Mouse (Mus musculus) limb, embryonic 15.5 days (tissue): ENCODE measurements around the gene Asl. TPM values are rescaled to one million over a fixed set of nuclear protein-coding genes. Genes with fewer than 3 reads are reported as not detected.
A peak's percentile ranks its signal among the peaks of the same experiment; 100 is the strongest.

ENCODE experiments used
- ATAC-seq: fragments of 200-750 bp; cut with Nextera tagmentation; 2 replicates; pipeline ENCODE4 v1.8.0; 2017; ENCODE audit warnings: low read depth, moderate TSS enrichment; ENCODE audit not compliant: insufficient number of reproducible peaks, low FRiP score, low TSS enrichment
- H3K27ac ChIP-seq: fragments of 300-500 bp; sonication (generic); 2 replicates; pipeline ENCODE4 v1.5.1; 2015; ENCODE audit warnings: moderate library complexity, mild to moderate bottlenecking, inconsistent platforms
- H3K27me3 ChIP-seq: fragments of 300-500 bp; sonication (generic); 2 replicates; pipeline ENCODE4 v1.6.1; 2015; ENCODE audit warnings: inconsistent platforms
- H3K36me3 ChIP-seq: fragments of 300-500 bp; sonication (generic); 2 replicates; pipeline ENCODE4 v1.6.1; 2015; ENCODE audit warnings: inconsistent platforms
- H3K4me1 ChIP-seq: fragments of 300-500 bp; sonication (generic); 2 replicates; pipeline ENCODE4 v1.6.1; 2015; ENCODE audit warnings: inconsistent platforms
- H3K4me2 ChIP-seq: fragments of 300-500 bp; sonication (generic); 2 replicates; pipeline ENCODE4 v1.6.1; 2015; ENCODE audit warnings: mild to moderate bottlenecking, inconsistent platforms
- H3K4me3 ChIP-seq: fragments of 300-500 bp; sonication (generic); 2 replicates; pipeline ENCODE4 v1.5.1; 2015; ENCODE audit warnings: mild to moderate bottlenecking, inconsistent platforms
- H3K9ac ChIP-seq: fragments of 300-500 bp; sonication (generic); 2 replicates; pipeline ENCODE4 v1.6.1; 2015; ENCODE audit warnings: inconsistent platforms
- H3K9me3 ChIP-seq: fragments of 300-500 bp; sonication (generic); 2 replicates; pipeline ENCODE4 v1.6.1; 2016; ENCODE audit warnings: inconsistent platforms
- WGBS: fragments of 180-500 bp; shearing (Covaris S2); methylation state at CpG from one replicate; pipeline ENCODE4 v1.1.7; 2015; 5-methylcytosine and 5-hydroxymethylcytosine counted together
- polyA plus RNA-seq: library from polyadenylated mRNA; unstranded; fragments of >200 nt; fragmentation: Nextera tagmentation; extraction: Ambion mirVana; gene quantifications from 2 replicates; pipeline ENCODE4 v1.2.1, GENCODE M21; 2015

The Asl gene
- polyA plus RNA-seq, 1 experiment from 2014 or later = 29.0 TPM

DNA sequence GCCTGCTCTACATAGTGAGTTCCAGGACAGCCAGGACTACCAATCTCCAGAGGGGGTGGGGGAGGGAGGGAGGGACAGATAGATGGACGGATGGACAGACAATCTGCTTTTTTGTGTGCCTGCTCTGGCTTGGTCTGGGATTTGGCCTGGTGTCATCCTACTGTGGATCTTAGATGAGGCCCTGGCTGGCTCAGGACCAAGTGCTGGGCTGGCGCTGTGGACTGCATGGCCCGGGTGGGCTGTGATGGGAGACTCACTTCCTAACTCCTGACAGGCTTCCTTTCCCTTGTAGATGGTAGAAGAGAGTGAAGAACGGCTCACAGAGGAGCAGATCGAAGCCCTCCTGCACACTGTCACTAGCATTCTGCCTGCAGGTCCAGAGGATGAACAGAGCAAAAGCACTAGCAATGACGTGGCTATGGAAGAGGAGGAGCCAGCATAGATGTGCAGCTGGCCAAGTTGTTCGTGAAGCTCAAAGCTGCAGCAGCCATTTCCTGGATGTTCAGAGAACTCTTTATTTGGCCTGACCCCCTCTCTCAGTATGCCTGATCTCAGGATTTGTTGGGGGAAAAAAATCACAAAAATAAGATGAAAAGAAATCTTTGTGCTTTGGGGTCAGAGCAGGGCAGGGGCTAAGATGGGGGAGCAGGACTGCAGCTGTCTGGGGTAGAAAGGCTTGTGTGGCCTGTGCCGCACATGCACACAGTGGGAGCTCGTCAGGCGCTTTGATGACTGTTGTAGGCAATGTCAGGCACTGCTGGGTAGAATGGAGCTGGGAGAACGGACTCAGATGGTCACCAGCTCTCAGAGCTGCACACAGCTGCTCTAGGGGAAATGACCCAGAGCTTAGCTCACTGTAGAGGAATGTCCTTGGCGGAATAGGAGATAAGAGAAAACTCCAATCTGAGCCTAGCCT is 30.6 kb upstream of the Asl start:
- peak overlapping the region; percentile 43; the same call in 1 of the 2 replicates for H3K27ac ChIP-seq
- H3K4me1 ChIP-seq = peaks cover 2% of the 10 kb centered on the region; the same call in 1 of the 2 replicates
- peak; percentile 21; the same call in 1 of the 2 replicates for ATAC-seq
- H3K9me3 ChIP-seq = no peaks in the 10 kb centered on the region
- WGBS = 75% methylated on average over 12 of the region's 12 CpGs
- H3K4me2 ChIP-seq = no peak overlapping the region
- H3K27me3 ChIP-seq = no peaks in the 10 kb centered on the region
- H3K9ac ChIP-seq = no peak overlapping the region
- peaks cover 32% of the 10 kb centered on the region for H3K36me3 ChIP-seq
- H3K4me3 ChIP-seq = no peak overlapping the region

- no peaks in the 10 kb centered on the region for H3K27me3 ChIP-seq
- no peak overlapping the region for H3K4me2 ChIP-seq
- no peak overlapping the region for H3K27ac ChIP-seq
- H3K36me3 ChIP-seq = peaks cover 42% of the 10 kb centered on the region
- 90% methylated on average over 2 of the region's 2 CpGs for WGBS
- H3K9me3 ChIP-seq = no peaks in the 10 kb centered on the region
- no peak for ATAC-seq
- peaks cover 2% of the 10 kb centered on the region; the same call in 1 of the 2 replicates for H3K4me1 ChIP-seq
- H3K9ac ChIP-seq = no peak overlapping the region
- H3K4me3 ChIP-seq = no peak overlapping the region
These were observed 27.3 kb upstream of the Asl start for GRCm38 (mm10) chr5:130056303-130056702.

- no peak overlapping the region for H3K27ac ChIP-seq
- 91% methylated on average over 4 of the region's 4 CpGs for WGBS
- H3K9me3 ChIP-seq = no peaks in the 10 kb centered on the region
- H3K4me2 ChIP-seq = no peak overlapping the region
- no peak for ATAC-seq
- no peaks in the 10 kb centered on the region for H3K27me3 ChIP-seq
- no peak overlapping the region for H3K4me3 ChIP-seq
- no peak overlapping the region for H3K9ac ChIP-seq
- peaks cover 45% of the 10 kb centered on the region for H3K36me3 ChIP-seq
- H3K4me1 ChIP-seq = peaks cover 2% of the 10 kb centered on the region; the same call in 1 of the 2 replicates
These were observed 26.6 kb upstream of the Asl start for GRCm38 (mm10) chr5:130055688-130056087.

GRCm38 (mm10) chr5:130052955-130053354 is 23.9 kb upstream of the Asl start:
- no peaks in the 10 kb centered on the region for H3K27me3 ChIP-seq
- no peak overlapping the region for H3K9ac ChIP-seq
- WGBS = 88% methylated on average over 6 of the region's 6 CpGs
- H3K4me2 ChIP-seq = no peak overlapping the region
- peaks cover 36% of the 10 kb centered on the region for H3K36me3 ChIP-seq
- no peak overlapping the region for H3K27ac ChIP-seq
- no peak overlapping the region for H3K4me3 ChIP-seq
- no peak for ATAC-seq
- H3K9me3 ChIP-seq = no peaks in the 10 kb centered on the region
- no peaks in the 10 kb centered on the region for H3K4me1 ChIP-seq

- Histone ChIP-seq H3K9ac (no peak overlapping the region), H3K4me1 (no peaks in the 10 kb centered on the region), H3K27me3 (no peaks in the 10 kb centered on the region), H3K4me3 (no peak overlapping the region), H3K4me2 (no peak overlapping the region), H3K36me3 (peaks cover 34% of the 10 kb centered on the region), H3K27ac (no peak overlapping the region), H3K9me3 (no peaks in the 10 kb centered on the region)
- 76% methylated on average over 5 of the region's 5 CpGs for WGBS
- ATAC-seq = no peak
These were observed 23.5 kb upstream of the Asl start for GRCm38 (mm10) chr5:130052510-130052909.

- WGBS = 84% methylated on average over 15 of the region's 15 CpGs
- Histone ChIP-seq H3K4me2 (no peak overlapping the region), H3K27ac (no peak overlapping the region), H3K4me1 (no peaks in the 10 kb centered on the region), H3K27me3 (no peaks in the 10 kb centered on the region), H3K36me3 (peaks cover 46% of the 10 kb centered on the region), H3K9me3 (no peaks in the 10 kb centered on the region), H3K9ac (no peak overlapping the region), H3K4me3 (no peak overlapping the region)
- no peak for ATAC-seq
These were observed 22.2 kb upstream of the Asl start for GRCm38 (mm10) chr5:130051073-130051860.

- Histone ChIP-seq H3K4me2 (no peak overlapping the region), H3K4me1 (no peaks in the 10 kb centered on the region), H3K27me3 (no peaks in the 10 kb centered on the region), H3K9me3 (no peaks in the 10 kb centered on the region), H3K4me3 (no peak overlapping the region), H3K27ac (no peak overlapping the region), H3K9ac (no peak overlapping the region), H3K36me3 (peaks cover 50% of the 10 kb centered on the region)
- 67% methylated on average over 6 of the region's 6 CpGs for WGBS
- ATAC-seq = no peak
These were observed 21.4 kb upstream of the Asl start for GRCm38 (mm10) chr5:130050416-130050815.

GRCm38 (mm10) chr5:130048786-130049520 is 19.9 kb upstream of the Asl start:
- Histone ChIP-seq H3K27me3 (no peaks in the 10 kb centered on the region), H3K27ac (no peak overlapping the region), H3K9ac (no peak overlapping the region), H3K4me3 (no peak overlapping the region), H3K36me3 (peaks cover 49% of the 10 kb centered on the region), H3K4me2 (no peak overlapping the region), H3K9me3 (no peaks in the 10 kb centered on the region), H3K4me1 (no peaks in the 10 kb centered on the region)
- ATAC-seq = no peak
- WGBS = 71% methylated on average over 15 of the region's 15 CpGs

DNA sequence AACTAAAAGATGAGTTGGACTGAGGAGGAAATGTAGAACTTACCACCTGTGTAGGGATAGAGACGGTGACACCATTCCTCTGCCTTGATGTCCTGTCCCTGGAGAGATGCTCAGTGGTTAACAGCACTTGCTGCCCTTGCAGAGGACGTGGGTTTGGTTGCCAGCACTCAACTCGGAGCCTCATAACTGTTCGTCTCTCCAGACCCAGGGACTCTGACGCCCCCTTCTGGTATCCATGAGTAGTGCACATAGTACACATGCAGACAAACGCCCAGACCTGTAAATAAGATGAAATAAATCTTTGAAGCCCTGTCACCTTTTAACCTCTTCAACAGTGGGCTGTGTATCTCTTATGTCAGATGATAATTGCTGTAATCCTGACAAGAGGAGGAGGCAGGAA is 18.0 kb upstream of the Asl start:
- ATAC-seq = no peak
- peaks cover 54% of the 10 kb centered on the region for H3K36me3 ChIP-seq
- no peak overlapping the region for H3K9ac ChIP-seq
- no peaks in the 10 kb centered on the region for H3K27me3 ChIP-seq
- no peaks in the 10 kb centered on the region for H3K4me1 ChIP-seq
- H3K4me2 ChIP-seq = no peak overlapping the region
- H3K9me3 ChIP-seq = no peaks in the 10 kb centered on the region
- 76% methylated on average over 6 of the region's 6 CpGs for WGBS
- H3K27ac ChIP-seq = no peak overlapping the region
- no peak overlapping the region for H3K4me3 ChIP-seq

GRCm38 (mm10) chr5:130046589-130046988 is 17.5 kb upstream of the Asl start:
- Histone ChIP-seq H3K36me3 (peaks cover 57% of the 10 kb centered on the region), H3K4me1 (no peaks in the 10 kb centered on the region), H3K9me3 (no peaks in the 10 kb centered on the region), H3K4me3 (no peak overlapping the region), H3K27ac (no peak overlapping the region), H3K4me2 (no peak overlapping the region), H3K9ac (no peak overlapping the region), H3K27me3 (no peaks in the 10 kb centered on the region)
- 77% methylated on average over 10 of the region's 10 CpGs for WGBS
- no peak for ATAC-seq

DNA sequence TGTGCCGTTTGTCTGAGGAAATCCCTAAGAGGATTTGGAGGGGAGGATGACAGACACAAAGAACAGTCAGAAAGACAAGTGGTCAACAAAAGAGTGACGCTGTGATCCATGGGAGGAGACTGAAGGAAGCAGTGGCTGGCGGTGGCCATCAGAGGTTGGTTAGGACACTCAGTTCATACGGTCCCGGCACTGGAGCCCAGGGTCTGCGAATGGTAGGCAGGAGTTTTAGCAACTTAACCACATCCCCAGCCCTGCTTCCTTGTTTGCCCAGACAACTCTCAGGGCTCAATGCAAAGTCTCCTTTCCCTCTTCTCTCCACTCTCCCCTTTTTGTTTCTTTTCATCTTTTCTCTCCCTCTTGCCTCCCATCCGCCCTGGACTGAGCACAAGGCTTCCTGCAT is 17.1 kb upstream of the Asl start:
- no peak overlapping the region for H3K4me3 ChIP-seq
- ATAC-seq = no peak
- no peaks in the 10 kb centered on the region for H3K4me1 ChIP-seq
- no peaks in the 10 kb centered on the region for H3K27me3 ChIP-seq
- no peaks in the 10 kb centered on the region for H3K9me3 ChIP-seq
- H3K9ac ChIP-seq = no peak overlapping the region
- H3K36me3 ChIP-seq = peaks cover 57% of the 10 kb centered on the region
- H3K4me2 ChIP-seq = no peak overlapping the region
- no peak overlapping the region for H3K27ac ChIP-seq
- WGBS = 87% methylated on average over 7 of the region's 7 CpGs
